Mouse (Mus musculus) regulatory T cell (primary cell): ENCODE measurements around the gene Orm2.

Experiments used
- in situ Hi-C: fragments of 300-600 bp; cut with MboI, MseI; formaldehyde crosslinking; loops from one replicate; pipeline ENCODE4 v1.15.1; 2025; ENCODE audit warnings: high pct_unique_total_duplicates

The Orm2 gene

DNA sequence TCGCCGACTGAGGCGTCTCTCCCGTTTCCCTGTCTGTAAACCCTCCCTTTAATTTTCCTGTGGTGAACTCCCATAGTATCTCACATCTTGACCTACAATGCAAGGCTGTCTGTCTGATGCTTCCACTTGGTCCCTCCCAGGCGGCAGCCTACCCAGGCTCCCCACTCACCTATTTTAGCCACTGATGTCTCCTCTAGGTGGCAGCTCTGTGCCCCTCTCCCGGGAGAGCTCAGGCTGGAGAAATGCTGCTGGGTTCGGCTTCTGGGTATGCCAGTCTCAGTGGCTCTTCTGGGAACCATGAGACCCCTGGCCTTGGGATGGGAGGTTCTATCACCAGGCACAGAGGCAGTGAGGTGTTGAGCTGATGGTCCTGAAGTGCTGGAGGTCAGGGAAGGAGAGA is 15.2 kb downstream of the Orm2 start:
- in situ Hi-C loops: loop anchor here (25.0 kb wide), 1 partner anchor 890 kb away; the partner anchor contains the start of gene Bspry

GRCm38 (mm10) chr4:63382676-63383369 is 20.6 kb downstream of the Orm2 start:
- in situ Hi-C loops: loop anchor here (25.0 kb wide), 1 partner anchor 896 kb away; the partner anchor contains the start of gene Bspry

DNA sequence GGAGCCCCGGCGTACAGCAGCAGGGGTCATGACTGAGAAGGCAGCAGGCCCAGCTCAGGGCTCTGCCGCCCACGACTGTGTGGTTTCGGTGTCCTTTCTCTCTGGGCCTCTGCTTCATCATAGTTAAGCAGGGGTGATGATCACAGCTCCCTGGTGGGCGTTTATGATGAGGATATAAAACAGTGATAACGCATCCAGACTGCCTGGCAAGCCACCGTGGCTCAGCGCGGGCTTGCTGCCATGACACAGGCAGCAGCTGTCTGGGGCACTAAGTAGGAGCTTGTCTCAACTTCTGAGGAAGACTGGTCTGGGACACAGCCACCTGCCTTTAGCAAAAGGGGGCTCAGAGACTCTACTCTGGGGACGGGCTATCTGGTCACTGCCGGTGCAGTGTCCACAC is 21.2 kb downstream of the Orm2 start:
- in situ Hi-C loops: loop anchor here (25.0 kb wide), 1 partner anchor 896 kb away; the partner anchor contains the start of gene Bspry

GRCm38 (mm10) chr4:63384262-63384661 is 22.0 kb downstream of the Orm2 start:
- in situ Hi-C loops: loop anchor here (25.0 kb wide), 1 partner anchor 897 kb away; the partner anchor contains the start of gene Bspry

GRCm38 (mm10) chr4:63385253-63385652 is 23.0 kb downstream of the Orm2 start:
- in situ Hi-C loops: loop anchor here (25.0 kb wide), 1 partner anchor 898 kb away; the partner anchor contains the start of gene Bspry

DNA sequence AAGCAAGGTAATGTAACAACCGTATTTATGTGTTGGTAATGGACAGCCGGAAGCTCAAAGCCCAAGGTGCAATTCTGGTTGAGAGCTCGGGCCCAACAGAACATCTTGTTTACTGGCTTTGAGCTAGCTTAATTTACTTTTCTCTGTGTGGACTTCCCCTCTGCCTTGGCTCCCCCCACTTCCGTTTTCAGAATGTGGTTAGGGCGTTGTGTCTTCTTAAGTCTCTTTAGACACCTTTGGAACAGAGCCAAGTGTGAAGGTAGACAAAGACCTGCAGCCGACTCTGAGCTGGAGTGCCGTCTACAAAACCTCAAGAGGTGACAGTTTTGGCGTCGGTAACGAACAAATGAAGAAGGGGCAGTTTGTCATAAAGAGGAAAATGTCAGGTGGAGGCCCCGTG is 23.5 kb downstream of the Orm2 start:
- in situ Hi-C loops: loop anchor here (25.0 kb wide), 1 partner anchor 898 kb away; the partner anchor contains the start of gene Bspry

DNA sequence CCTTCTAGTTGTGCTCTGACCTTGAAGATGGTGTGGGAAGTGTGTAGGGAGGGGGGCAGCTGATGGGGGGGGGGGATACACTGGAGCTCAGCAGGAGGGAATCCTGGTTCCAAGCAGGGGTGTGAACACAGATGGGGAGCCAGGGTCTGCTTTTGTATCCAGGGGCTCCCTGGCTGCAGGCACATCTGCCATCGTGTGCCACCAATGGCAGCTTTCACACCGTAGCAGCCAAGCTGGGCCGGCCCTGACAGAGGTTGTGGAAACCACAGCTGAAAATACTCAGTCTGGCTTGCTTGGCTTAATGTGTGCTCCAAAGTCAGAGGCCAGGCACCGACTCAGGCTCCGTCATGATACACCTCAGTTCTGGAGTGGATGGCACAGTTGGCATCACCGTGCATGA is 25.8 kb downstream of the Orm2 start:
- in situ Hi-C loops: loop anchor here (25.0 kb wide), 1 partner anchor 901 kb away; the partner anchor contains the start of gene Bspry

GRCm38 (mm10) chr4:63389121-63389886 is 27.1 kb downstream of the Orm2 start:
- in situ Hi-C loops: loop anchor here (25.0 kb wide), 1 partner anchor 902 kb away; the partner anchor contains the start of gene Bspry

DNA sequence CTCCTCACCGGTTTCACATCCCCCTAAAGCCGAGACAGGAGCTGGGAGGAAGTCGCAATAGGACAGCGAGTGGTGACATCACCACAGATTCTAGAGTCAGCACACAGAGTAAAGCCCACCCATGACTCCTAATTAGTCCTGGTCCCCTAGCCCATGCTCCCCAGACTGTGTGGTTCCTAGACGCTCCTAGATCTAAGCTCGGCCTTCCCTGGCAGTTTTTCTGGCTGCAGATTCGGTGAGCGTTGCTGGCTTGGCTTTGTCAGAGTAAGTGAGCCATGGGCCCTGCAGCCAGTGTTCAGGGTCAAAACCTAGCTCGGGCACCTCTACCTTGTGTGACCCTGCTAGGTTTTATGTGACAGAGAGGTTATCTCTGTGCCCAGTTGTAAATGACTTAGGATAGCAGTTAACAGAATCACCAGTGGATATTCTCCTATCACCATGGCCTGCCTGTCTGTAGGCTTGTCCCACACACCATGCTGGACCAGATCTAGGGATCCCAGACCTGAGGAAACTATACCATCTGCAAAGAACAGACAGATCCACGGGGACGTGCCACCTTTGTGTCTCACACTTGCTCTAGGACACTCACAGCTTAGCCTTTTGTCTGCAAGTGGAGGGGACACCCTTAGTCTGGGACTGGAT is 27.8 kb downstream of the Orm2 start:
- in situ Hi-C loops: loop anchor here (5.0 to 25.0 kb wide), 2 partner anchors 472 to 903 kb away; partner anchors contain the start of genes Bspry and Tnfsf8

DNA sequence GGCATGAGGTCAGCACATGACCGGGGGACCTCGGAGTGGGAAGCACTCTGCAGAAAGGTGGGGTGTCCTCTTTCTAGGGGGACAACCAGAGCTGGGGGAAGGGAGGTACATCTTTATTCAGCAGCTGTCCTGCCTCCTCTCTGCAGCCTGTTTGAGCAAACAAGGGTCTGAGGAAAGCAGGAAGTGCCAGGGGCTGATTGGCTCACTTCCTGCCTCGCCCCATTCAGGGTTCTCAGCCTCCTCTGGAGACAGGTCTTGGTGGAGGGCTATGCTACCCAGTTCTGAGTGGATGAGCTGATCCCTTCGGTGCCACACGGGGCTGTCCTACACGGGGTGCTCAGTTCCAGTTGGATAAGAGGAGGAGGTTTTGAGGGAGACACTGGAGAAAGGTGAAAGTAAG is 29.1 kb downstream of the Orm2 start:
- in situ Hi-C loops: loop anchor here (5.0 to 25.0 kb wide), 2 partner anchors 471 to 904 kb away; partner anchors contain the start of genes Bspry and Tnfsf8

DNA sequence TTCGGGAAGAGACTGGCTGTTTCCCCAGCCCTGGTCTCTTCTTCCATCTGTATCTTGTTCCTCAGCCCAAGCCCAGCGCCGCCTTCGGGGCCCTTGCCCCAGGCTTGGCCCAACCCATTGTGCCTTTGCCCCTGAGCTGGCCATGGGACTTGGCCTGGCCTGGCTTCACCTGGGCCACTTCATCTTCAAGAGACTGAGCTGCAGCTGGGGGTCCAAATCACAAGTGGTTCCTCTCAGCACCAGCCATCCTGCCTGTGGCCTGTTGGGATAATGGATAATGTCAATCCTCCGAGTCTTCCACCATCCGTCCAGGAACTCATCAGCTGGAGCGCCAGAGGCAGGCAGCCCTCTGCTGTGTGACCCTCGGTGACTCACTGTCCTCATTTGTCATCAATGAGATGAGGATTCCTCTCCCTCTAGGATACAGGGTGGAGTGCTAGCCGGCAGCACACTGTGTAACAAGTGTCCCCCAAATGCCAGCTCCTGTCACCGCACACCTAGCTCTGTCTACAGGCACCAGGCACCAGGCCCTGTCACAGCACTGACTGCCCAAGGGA is 35.8 kb downstream of the Orm2 start:
- in situ Hi-C loops: loop anchor here (25.0 kb wide), 1 partner anchor 911 kb away; the partner anchor contains the start of gene Bspry

DNA sequence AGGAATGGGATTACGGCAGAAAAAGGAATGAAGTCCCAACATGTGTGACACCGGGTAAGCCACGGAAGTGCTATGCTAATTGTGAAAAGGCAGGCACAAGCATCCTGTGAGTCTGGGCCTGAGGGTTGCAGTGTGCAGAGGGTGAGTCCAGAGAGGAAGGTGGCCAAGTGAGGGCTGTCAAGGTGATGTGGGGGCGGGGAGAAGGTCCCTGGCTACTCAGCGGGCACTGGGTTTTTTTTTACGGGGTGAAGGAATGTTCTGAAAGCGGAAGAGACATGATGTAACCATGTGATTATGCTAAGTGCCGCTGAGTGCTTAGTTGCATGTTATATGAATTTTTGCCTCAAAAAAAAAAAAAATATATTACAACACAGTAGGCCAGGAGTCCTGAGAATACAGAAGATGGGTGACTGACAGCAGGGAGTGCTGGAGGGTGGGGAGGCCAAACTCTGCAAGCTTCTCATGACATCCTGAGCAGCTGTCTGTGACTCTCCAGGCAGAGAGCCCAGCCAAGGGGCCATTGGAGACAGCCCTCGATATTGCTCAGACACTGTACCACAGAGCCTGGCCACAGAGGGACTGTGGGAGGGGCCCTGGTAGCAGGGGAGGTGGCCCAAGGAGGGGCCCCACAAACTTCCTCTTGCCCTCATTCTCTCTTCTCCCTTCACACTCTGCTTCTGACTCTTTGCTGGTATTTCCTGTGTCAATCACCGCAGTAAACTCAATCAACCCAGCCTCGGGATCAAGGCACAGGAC is 36.8 kb downstream of the Orm2 start:
- in situ Hi-C loops: loop anchor here (25.0 kb wide), 1 partner anchor 912 kb away; the partner anchor contains the start of gene Bspry

- in situ Hi-C loops: loop anchor here (5.0 to 25.0 kb wide), 2 partner anchors 158 to 912 kb away; partner anchors contain the start of genes Bspry and Tmem268
These were observed 37.5 kb downstream of the Orm2 start for GRCm38 (mm10) chr4:63399691-63400270.

DNA sequence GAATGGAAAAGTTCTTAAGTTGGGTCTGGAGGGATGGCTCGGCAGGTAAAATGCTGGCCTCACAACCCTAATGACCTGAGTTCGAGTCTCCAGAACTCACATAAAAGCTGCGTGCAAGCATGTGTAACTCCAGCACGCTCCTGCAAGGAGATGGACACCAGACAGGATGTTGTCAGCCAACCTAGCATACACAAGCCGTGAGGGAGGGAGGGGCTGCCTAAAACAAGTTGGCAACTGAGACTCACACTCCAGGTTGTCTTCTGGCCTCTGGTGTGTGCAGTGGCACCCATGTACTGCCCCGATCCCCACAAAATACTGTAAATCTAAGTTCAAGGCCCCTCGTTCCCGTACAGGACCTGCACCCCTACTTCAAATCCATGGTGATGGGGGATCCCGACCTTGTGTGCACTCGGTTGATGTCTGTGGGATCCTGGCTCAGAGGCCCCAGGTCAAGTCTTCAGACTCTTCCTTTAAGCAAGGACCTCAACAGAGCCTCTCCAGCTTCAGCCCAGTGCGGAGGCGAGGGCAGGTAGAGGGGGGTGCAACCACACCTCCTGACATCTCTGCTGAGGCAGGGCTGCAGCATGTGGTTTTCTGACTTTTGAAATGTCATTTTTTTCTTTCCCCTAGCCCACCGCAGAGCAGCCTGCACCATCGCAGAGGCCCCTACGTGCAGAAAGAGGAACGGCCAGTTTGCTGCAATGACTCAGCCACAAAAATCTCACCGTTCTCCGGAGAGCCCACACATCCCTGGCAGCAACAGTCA is 38.5 kb downstream of the Orm2 start:
- in situ Hi-C loops: loop anchor here (5.0 kb wide), 1 partner anchor 157 kb away; the partner anchor contains the start of gene Tmem268

DNA sequence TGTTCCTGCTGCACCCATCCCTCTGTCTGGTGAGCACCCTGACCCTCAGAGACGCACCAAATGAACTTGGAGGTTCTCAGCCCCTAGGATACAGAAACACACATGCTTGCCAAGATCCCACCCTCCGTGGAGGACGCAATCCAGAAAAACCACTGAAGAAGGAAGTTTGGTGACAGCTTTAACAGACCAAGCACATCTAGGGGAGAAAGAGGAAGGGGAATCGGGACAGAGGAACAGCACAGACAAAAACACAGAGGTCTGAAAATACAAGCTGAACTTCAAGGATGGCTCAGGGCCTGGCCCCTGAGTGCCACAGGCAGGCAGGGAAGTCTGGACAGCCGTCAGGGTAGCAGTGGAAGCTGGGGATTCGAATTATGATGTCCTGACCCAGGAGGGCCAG is 39.4 kb downstream of the Orm2 start:
- in situ Hi-C loops: loop anchor here (5.0 kb wide), 1 partner anchor 156 kb away; the partner anchor contains the start of gene Tmem268

- in situ Hi-C loops: loop anchor here (5.0 kb wide), 1 partner anchor 155 kb away; the partner anchor contains the start of gene Tmem268
These were observed 39.8 kb downstream of the Orm2 start for GRCm38 (mm10) chr4:63402056-63402455.

DNA sequence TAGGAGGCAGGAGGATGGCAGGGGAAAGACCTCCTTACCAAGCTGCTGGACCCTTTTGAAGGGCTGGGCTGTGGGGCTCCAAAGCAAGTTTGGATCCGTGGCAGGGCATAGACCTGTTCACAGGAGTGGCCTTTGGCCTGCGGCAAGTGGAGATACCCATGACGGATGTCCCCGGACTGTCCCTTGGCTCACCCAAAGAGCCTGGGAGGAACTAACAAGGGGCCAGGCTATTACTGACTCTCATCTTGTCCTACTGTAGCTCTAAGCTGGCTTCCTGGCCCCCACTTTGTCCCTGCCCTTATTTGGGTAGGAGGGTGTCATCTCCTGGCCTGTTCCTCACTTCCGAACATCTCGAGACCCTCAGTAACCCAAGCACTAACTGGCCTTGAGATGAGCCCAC is 40.3 kb downstream of the Orm2 start:
- in situ Hi-C loops: loop anchor here (5.0 kb wide), 1 partner anchor 155 kb away; the partner anchor contains the start of gene Tmem268

DNA sequence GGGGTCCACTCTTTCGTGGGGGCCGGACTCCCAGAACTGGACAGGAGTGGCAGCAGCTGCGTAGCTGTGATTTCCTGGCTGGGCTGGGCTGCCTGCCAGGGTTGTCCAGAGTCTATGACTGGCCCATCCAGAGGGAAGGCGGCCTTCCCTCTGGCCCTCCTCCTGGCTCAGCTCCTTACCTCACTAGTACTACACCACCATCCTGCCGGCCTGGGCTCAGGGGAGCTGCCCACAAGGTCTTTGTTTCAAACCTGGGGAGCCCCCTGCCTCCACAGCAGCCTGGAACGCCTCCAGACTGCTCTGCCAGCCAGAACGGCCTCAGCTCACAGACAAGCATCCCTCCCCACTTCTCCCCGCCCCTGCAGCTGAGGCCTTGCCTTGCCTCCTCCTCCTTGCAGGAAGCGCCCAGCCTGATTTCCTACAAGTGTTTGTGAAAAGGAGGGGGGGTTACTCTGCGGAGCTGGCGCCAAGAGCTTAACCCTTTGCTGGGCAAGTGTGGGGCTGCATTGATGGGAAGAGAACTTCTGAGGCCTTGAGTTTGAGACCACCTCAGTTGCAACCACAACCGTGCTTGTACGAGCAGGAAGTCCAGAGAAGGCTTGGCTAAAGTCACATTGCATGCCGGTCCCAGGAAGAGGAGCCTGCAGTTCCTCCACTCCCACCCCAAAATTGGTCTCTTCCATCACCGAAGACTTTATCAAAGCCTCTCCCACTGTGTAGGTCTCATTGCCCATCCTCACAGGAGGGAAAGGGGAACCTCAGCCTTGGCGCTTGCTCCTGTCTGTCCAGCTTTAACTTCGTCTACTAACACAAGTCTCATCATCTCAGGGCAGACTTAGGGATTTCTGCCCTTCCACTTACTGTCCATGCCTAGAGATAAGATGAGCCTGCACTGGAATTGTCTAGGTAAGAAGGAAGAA is 41.1 kb downstream of the Orm2 start, which contains the start of gene Akna:
Akna (minus strand) TSS at position 315 of the 920 bp plus-strand sequence.
- in situ Hi-C loops: loop anchor here (5.0 kb wide), 1 partner anchor 154 kb away; the partner anchor contains the start of gene Tmem268
